Mouse (Mus musculus) intestine, postnatal 0 days (tissue): Measurements from ENCODE around the gene Ptprj. TPM values are rescaled to one million over a fixed set of nuclear protein-coding genes. Genes with fewer than 3 reads are reported as not detected.

Experiments used
- ATAC-seq: fragments of 200-750 bp; cut with Nextera tagmentation; 2 replicates; pipeline ENCODE4 v1.8.0; 2017; ENCODE audit warnings: mild to moderate bottlenecking, moderate TSS enrichment, moderate library complexity
- H3K27ac ChIP-seq: fragments of 300-500 bp; sonication (generic); 2 replicates; pipeline ENCODE4 v1.5.1; 2014; ENCODE audit warnings: mild to moderate bottlenecking, low read depth, low read length, moderate library complexity
- H3K27me3 ChIP-seq: fragments of 300-500 bp; sonication (generic); replicated peaks from 2 replicates; pipeline ENCODE4 v1.6.1; 2014; ENCODE audit warnings: low read length, mixed read lengths; ENCODE audit not compliant: control insufficient read depth, insufficient read depth
- H3K36me3 ChIP-seq: fragments of 300-500 bp; sonication (generic); 2 replicates; pipeline ENCODE4 v1.6.1; 2014; ENCODE audit warnings: mild to moderate bottlenecking, moderate library complexity; ENCODE audit not compliant: control insufficient read depth, insufficient read depth
- H3K4me1 ChIP-seq: fragments of 300-500 bp; sonication (generic); replicated peaks from 2 replicates; pipeline ENCODE4 v1.6.1; 2014; ENCODE audit warnings: antibody characterized with exemption, low read length, mixed read lengths; ENCODE audit not compliant: control insufficient read depth, insufficient read depth
- H3K4me2 ChIP-seq: fragments of 300-500 bp; sonication (generic); replicated peaks from 2 replicates; pipeline ENCODE4 v1.6.1; 2014; ENCODE audit warnings: low read depth, mild to moderate bottlenecking, moderate library complexity
- H3K4me3 ChIP-seq: fragments of 300-500 bp; sonication (generic); 2 replicates; pipeline ENCODE4 v1.5.1; 2014; ENCODE audit warnings: low read depth, low read length
- H3K9ac ChIP-seq: fragments of 300-500 bp; sonication (generic); 2 replicates; pipeline ENCODE4 v1.6.1; 2014; ENCODE audit warnings: mild to moderate bottlenecking, low read depth, low read length
- H3K9me3 ChIP-seq: fragments of 300-500 bp; sonication (generic); 2 replicates; pipeline ENCODE4 v1.6.1; 2016; ENCODE audit warnings: mixed run types; ENCODE audit not compliant: control insufficient read depth
- CTCF ChIP-seq: sonication (generic); IDR thresholded peaks from 2 replicates; pipeline ENCODE4 v1.5.1; 2016; ENCODE audit warnings: low read depth, mild to moderate bottlenecking, control low read depth, antibody characterized with exemption, moderate library complexity
- WGBS: fragments of 180-500 bp; shearing (Covaris S2); extraction: QIAGEN DNeasy Blood & Tissue Kit; methylation state at CpG from one replicate; pipeline ENCODE4 v1.1.7; 2014; 5-methylcytosine and 5-hydroxymethylcytosine counted together
- polyA plus RNA-seq: library from polyadenylated mRNA; unstranded; fragments of >200 nt; fragmentation: Nextera tagmentation; extraction: Ambion mirVana; gene quantifications from 2 replicates; pipeline ENCODE4 v1.2.1, GENCODE M21; 2015

The Ptprj gene
- polyA plus RNA-seq, 1 experiment from 2014 or later = 3.5 TPM

DNA sequence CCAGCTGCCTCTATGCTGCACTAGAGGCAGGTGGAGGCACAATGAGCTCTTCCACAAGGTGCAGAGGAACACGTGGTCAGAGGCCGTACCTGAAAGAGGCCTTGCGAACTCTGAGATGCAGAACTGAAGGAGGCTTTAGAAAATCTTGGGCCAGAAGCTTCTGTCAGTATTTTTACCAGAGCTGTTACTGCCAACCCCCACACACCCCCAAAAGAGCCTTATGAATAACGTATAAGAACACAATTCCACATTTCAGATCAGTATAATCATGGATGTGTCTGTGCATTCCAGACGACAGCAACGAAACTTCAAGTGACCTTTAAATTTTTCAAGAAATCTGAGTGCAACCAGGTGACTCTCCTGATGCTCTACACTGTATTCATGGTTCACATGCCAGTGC is 98.9 kb downstream of the Ptprj start:
- Histone ChIP-seq H3K36me3 (no peaks in the 10 kb centered on the region), H3K27ac (peak overlapping the region; percentile 17; the same call in 1 of the 2 replicates), H3K4me3 (no peak overlapping the region), H3K9ac (no peak overlapping the region), H3K9me3 (no peaks in the 10 kb centered on the region), H3K27me3 (no peaks in the 10 kb centered on the region), H3K4me2 (no peak overlapping the region), H3K4me1 (0 out of 2 replicates have a peak, but pooled peaks cover 2% of the 10 kb centered on the region)
- ATAC-seq = peak; percentile 9; the same call in 1 of the 2 replicates
- no peak for TF ChIP-seq CTCF
- WGBS = 71% methylated on average over 6 of the region's 6 CpGs

DNA sequence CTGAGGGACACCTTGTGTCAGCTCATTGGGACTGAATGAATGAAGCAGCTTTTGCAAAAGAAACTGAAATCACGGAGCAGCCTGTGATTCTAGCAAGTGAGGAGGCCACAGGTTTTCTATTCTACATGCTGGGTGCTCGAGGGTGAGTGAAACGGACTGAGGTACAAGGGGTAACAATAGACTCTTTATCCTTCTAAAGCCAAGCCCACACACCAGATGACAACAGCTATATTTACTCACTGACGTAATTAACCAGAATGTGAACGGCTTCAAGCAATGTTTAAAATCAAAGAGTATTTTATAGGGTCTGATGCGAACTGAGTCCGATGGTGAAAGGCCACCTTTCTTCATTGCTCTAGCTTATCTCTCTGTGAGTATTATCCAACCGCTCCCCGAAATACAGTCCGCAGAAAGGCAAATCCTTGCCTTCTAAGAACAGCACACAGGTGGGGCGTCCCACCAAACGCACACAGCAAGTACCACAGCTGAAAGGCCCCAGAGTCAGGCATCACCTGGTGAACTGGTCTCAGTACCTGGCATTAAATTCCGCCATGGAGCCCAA is 99.6 kb downstream of the Ptprj start:
- Histone ChIP-seq H3K9me3 (no peaks in the 10 kb centered on the region), H3K27me3 (no peaks in the 10 kb centered on the region), H3K4me2 (0 out of 2 replicates have a peak overlapping the region, but pooled peaks have one; percentile 10), H3K27ac (peak overlapping the region; percentile 28), H3K36me3 (no peaks in the 10 kb centered on the region), H3K9ac (no peak overlapping the region), H3K4me3 (no peak overlapping the region), H3K4me1 (0 out of 2 replicates have a peak, but pooled peaks cover 2% of the 10 kb centered on the region)
- no peak for TF ChIP-seq CTCF
- WGBS = 33% methylated on average over 13 of the region's 13 CpGs
- peak; percentile 77 for ATAC-seq

DNA sequence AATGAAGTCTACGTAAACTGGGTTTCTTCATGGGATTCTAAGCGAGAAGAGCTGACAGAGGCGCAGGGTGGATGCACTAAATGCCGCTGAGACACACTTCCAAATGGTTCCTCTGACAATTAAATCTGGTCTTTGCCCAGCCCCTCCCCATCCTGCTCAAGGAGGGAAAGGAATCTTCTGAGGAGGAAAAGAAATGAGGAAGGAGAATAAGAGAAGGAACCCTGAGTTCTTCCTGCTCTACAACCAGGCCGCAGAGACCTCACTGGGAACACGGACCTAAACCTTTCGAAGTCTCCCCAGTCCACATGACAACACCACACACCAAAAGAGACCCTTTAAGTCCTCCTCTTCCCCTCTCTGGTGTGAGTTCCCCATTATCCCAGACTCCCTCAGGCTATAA is 101.9 kb downstream of the Ptprj start:
- 71% methylated on average over 7 of the region's 7 CpGs for WGBS

DNA sequence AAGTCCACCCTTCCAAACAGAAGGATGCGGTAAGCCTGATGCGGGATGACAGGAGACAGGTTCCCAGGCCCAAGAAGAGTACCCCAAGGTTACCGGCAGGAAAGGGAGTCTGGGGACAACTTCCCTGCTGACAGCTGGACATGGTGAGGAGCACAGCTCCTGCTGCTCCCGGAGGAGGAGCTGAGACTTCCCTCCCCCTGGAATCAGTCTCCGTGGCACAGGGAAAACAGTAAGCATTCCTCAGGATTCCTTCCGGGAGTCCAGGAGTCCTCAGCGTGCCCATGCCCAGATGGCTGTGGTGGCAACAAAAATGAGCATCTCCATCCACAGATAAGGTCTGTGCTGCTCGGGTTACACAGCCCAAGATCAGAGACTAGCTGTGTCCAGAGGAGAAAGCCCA is 102.8 kb downstream of the Ptprj start:
- H3K4me1 ChIP-seq = 0 out of 2 replicates have a peak, but pooled peaks cover 2% of the 10 kb centered on the region
- TF ChIP-seq CTCF = no peak
- 54% methylated on average over 8 of the region's 8 CpGs for WGBS
- H3K9me3 ChIP-seq = no peaks in the 10 kb centered on the region
- H3K36me3 ChIP-seq = no peaks in the 10 kb centered on the region
- H3K4me2 ChIP-seq = no peak overlapping the region
- H3K27ac ChIP-seq = no peak overlapping the region
- H3K9ac ChIP-seq = no peak overlapping the region
- H3K4me3 ChIP-seq = no peak overlapping the region
- no peaks in the 10 kb centered on the region for H3K27me3 ChIP-seq
- no peak for ATAC-seq

More for the DNA sequence above, 101.9 kb downstream of the Ptprj start:
- ATAC-seq = no peak
- Histone ChIP-seq H3K27ac (no peak overlapping the region), H3K9me3 (no peaks in the 10 kb centered on the region), H3K4me2 (no peak overlapping the region), H3K36me3 (no peaks in the 10 kb centered on the region), H3K4me1 (0 out of 2 replicates have a peak, but pooled peaks cover 2% of the 10 kb centered on the region), H3K9ac (no peak overlapping the region), H3K27me3 (no peaks in the 10 kb centered on the region), H3K4me3 (no peak overlapping the region)
- TF ChIP-seq CTCF = no peak

DNA sequence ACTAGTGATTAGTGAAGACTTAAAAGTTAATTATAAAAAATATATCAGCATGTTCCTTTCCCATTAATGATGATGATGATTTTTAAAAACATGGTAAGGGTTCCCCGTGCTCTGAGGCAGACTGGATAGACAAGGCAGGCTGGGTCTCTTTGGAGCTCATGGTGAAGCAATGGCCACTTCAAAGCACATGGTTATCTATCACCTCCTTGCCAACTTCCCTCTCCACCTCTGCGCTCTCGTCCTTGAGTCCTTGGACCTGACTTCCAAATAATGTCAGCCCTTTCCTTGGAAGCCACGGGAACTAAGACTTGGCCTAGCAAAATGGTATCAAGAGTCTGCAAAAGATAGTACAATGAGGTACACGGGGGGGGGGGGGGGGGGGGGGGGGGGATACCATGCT is 103.7 kb downstream of the Ptprj start:
- Histone ChIP-seq H3K27ac (no peak overlapping the region), H3K4me2 (no peak overlapping the region), H3K9ac (no peak overlapping the region), H3K9me3 (no peaks in the 10 kb centered on the region), H3K36me3 (no peaks in the 10 kb centered on the region), H3K4me1 (0 out of 2 replicates have a peak, but pooled peaks cover 2% of the 10 kb centered on the region), H3K27me3 (no peaks in the 10 kb centered on the region), H3K4me3 (no peak overlapping the region)
- 72% methylated on average over 4 of the region's 5 CpGs for WGBS
- ATAC-seq = no peak
- TF ChIP-seq CTCF = no peak

DNA sequence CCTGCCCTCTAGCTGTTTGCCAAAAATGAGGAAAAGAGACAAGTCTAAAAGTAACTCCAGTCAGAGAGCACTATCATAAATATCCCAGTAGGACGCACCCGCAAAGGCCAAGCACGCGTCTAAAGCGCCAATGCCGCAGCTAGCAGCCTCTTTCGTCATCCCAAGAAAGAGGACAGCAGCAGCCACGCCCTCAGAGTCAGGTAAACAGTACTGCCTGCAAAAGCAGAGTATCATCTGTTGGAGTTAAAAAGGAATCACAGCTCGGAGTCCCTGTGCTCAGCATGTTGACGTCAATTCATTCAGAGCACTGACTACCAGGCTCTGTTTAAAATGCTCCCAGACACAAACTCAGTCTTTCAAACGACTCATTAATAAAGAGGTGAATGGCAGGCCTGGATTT is 104.1 kb downstream of the Ptprj start:
- H3K27ac ChIP-seq = no peak overlapping the region
- no peak overlapping the region for H3K4me3 ChIP-seq
- no peak for ATAC-seq
- H3K4me1 ChIP-seq = 0 out of 2 replicates have a peak, but pooled peaks cover 2% of the 10 kb centered on the region
- no peaks in the 10 kb centered on the region for H3K36me3 ChIP-seq
- H3K27me3 ChIP-seq = no peaks in the 10 kb centered on the region
- H3K4me2 ChIP-seq = no peak overlapping the region
- no peak overlapping the region for H3K9ac ChIP-seq
- no peaks in the 10 kb centered on the region for H3K9me3 ChIP-seq
- no peak for TF ChIP-seq CTCF
- 69% methylated on average over 11 of the region's 11 CpGs for WGBS
